19 mouse cellular contexts compared by ENCODE assay signal in genomic region chr1:89113731-89114130, GRCm38 (mm10). TPM values are rescaled to one million over a fixed set of nuclear protein-coding genes. Genes with fewer than 3 reads are reported as not detected.
"Had no signal": no experiment of that assay in that cellular context is flagged by ENCODE, and none has a peak within 500 bp of the region (broad histone marks: within the 10 kb centered on the region; RNA-seq: fewer than 3 reads in every experiment).

No protein-coding gene starts in this region.

- H3K27ac ChIP-seq: left cerebral cortex, adult 2 months; liver, embryonic 13.5 days; macrophage; midbrain, embryonic 12.5 days; neural tube, embryonic 13.5 days; stomach, embryonic 15.5 days had no signal

- H3K27me3 ChIP-seq: liver, embryonic 13.5 days; midbrain, embryonic 12.5 days; neural tube, embryonic 13.5 days; stomach, embryonic 15.5 days had no signal

- H3K36me3 ChIP-seq: liver, embryonic 13.5 days; midbrain, embryonic 12.5 days; stomach, embryonic 15.5 days had no signal

- H3K4me3 ChIP-seq: left cerebral cortex, adult 2 months; liver, embryonic 13.5 days; midbrain, embryonic 12.5 days; myocyte; neural tube, embryonic 13.5 days; stomach, embryonic 15.5 days had no signal

- ATAC-seq: intestine, embryonic 16.5 days; midbrain, embryonic 16.5 days had no signal

- DNase-seq: kidney, postnatal 10 days; kidney, postnatal 36 days; layer of hippocampus, postnatal 36 days; liver, embryonic 13.5 days; lung, adult 2 months; retina, postnatal 1 day; right cerebral cortex, postnatal 25 days; spleen, adult 18-20 months; thymus, adult 18-20 months; thymus, postnatal 36 days had no signal

RNA-seq across cellular contexts. Expression of gene Sh3bp4, which starts 43.5 kb away (rescaled TPM):
- total RNA-seq: neutrophil, adult 5-6 weeks had no signal
